Mouse (Mus musculus) spleen, adult 10 weeks (tissue): ENCODE measurements around the gene Mrpl34. TPM values are rescaled to one million over a fixed set of nuclear protein-coding genes. Genes with fewer than 3 reads are reported as not detected.

Experiments
- polyA plus RNA-seq: library from polyadenylated mRNA; stranded (reverse); fragments of 350-450 nt; fragmentation: Illumina TruSeq; extraction: RNeasy Lipid Tissue Mini Kit (QIAGEN cat#74804); gene quantifications from one replicate; pipeline ENCODE4 v1.2.3, GENCODE M21; 2015; ENCODE audit warnings: low replicate concordance; ENCODE audit not compliant: insufficient read depth

Gene Mrpl34
- polyA plus RNA-seq = 16.5 TPM

DNA sequence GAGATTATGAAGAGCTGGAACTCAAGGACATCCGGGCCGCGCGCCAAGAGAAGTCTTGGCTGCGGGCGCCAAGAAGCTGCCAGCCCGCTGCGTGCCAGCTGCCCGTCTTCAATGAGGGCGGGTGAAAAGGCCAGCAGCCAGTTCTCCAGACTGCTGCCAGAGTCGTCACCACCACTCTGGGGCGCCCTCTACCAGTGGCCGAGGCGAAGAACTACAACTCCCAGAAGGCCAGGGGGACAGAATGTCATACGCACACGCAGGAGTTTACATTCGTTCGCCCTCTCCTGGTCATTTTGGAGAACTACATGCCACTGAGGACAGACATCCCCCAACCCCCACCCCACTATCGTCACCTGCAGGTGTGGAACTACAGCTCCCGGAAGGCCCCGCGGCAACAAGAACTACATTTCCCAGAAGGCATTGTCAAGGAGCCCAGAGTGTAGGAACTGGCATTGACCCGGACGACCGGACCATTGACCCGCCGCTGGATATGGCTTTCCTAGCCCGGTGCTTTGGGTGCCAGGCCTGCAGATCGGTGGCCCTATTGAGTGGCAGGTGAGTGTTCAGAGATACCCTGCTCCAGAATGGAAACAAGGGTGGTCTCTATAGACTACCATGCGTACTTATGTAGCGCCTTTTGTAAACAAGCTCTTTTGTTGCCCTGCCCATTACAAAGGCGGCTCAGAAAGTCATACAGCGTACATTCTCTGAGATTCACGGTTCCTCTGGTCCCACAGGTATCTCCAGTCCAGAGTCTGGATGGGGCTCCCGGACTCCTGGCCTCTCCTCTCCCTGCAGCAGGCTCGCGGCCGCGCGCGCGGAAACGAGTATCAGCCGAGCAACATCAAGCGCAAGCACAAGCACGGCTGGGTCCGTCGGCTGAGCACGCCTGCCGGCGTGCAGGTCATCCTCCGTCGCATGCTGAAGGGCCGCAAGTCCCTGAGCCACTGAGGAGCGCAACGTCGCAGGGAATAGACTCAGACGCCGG lies at the start of gene Mrpl34:
Gene Mrpl34, plus strand, starts transcription at position 447 of the 988 bp plus-strand sequence.

DNA sequence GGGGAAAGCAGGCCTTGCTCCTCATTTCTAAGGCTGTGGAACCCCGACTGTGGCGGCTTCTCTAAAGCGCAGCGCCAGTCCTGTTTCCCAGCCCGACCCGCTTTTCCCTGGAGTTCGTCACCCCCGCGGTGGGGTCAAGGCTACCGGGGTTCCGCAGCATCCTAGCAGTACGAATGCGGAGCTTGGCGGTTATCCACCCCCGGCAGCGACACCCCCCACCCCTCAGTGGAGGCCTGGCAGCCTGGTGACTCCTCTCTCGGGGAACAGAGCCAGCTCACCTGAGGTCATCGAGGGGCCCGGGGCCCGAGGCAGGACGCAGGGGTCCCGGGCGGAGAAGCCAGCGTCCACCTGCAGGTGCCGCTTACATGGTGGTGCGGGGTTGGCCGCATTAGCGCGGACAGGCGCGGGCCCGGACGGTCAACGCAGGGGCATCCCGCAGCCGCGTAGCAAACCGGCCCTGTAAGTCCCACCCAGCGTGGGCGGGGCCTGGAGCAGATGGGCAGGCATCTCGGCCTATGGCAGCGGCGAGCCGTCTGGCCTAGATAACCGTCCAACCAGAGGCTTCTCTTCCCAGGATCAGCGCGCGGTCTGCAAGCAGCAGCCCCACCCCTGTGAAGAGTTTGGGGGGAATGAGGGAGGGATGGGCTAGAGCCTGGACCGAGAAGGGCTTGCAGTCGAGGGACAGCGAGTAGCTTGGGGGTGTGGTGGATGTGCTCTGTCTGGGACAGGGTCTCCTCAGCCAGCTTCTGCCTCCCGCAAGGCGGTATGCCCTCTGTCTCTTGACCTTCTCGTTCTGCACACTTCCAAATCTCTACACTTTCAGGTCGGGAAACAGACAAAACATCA lies 1.3 kb upstream of the Mrpl34 start, which contains the start of gene Abhd8:
Gene Abhd8, minus strand, starts transcription at position 468 of the 846 bp plus-strand sequence.

DNA sequence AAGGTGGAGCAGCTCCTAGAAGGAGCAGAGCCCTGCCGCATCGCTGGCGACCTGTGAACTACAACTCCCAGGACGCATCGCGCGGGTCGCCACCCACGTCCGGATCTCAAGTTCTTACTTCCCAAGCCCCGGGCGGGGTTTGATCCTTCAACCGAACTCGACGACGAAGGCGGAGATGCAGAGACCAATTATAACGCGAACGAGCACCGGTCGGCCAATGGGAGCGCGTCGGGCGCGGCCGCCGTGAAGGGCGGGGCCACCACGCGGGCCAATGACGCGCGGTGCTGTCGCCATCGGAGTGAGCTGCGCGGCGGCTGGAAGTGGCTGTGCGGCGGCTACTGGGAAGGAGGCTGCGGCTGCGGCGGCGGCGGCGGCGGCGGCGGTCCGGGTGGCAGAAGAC lies 4.2 kb downstream of the Mrpl34 start, which contains the start of gene Dda1:
Gene Dda1, plus strand, starts transcription at position 284 of the 400 bp plus-strand sequence.

DNA sequence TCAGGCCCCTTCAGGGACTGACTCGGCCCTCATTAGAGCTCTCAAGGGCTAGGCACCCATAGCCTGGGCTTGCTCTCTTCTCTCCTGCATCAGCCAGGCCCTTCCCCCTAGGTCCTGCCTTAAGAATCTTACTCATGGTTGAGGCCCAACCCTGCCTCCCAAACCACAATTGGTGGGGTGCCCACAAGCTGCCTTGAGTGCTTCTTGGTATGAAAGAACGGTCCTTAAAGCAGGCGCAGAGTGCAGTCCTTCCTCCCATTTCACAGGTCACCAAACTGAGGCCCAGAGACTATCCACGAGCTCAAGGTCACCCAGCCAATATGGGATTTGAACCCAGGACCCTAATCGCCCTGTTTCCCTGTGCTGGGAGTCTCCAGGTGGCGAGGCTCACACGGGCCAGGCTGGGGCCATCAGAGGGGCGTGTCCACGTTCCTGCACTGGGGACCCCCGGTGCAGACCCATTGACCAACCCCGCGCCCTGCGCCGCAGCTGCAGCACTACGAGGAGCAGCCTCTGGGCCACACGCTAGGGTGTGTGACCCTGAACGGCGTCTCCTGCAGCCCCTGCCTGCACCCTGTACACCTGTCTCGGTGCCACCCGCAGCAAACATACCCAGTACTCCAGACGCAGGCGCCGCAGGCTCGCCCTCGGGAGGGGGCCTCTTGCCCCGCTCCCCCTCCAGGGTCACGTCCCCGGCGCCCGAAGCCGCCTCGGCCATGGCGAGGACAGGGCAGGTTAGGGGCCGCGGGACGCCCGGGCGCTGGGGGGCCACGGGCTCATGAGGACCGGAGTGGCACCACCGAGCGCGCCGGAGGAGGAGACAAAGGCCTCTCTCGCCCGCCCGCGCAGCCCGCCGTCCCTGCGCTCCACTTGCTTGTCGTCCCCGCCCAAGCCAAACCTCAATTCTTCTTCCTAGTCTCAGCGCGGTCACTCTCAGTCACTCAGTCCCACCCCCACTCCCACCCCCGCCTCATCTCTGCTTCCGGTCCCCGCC lies 20.7 kb downstream of the Mrpl34 start, which contains the start of gene Ano8:
Gene Ano8, minus strand, starts transcription at position 822 of the 994 bp plus-strand sequence.

DNA sequence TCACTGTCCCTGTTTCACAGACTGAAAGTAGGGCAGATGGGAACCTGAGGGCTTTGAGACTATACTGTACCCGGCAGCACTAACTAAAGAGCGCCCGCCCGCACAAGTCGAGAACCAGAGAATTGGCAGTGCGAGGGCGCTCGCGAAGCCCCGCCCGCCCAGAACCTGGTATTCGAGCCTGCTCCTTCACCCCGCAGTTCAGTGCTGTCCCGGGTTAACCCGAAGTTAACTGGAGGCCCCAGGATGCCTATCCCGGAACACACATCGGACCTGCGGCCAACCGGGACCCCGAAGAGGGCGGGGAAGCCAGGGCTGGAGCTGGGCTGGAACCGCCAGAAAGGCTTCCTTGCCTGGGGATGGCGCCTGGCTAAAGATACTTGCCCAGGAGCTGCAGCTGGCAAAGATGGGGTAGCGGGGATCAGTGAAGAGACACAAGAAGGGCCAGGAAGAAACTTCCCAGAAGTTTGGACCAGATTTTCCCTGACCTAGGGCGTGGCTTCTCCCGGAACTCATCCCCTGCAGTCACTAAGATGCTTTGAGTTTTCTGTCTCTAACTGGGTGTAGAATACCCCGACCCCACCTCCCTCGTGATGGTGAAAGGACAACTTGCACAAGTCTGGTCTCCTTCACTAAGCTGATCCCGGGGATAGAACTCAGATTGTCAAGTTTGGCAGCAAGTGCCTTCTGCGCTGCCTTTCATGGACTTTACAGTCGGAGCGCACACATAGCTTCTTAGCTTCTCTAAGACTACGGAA lies 23.1 kb downstream of the Mrpl34 start, which contains the start of gene Gtpbp3:
Gene Gtpbp3, plus strand, starts transcription at position 413 of the 755 bp plus-strand sequence.

DNA sequence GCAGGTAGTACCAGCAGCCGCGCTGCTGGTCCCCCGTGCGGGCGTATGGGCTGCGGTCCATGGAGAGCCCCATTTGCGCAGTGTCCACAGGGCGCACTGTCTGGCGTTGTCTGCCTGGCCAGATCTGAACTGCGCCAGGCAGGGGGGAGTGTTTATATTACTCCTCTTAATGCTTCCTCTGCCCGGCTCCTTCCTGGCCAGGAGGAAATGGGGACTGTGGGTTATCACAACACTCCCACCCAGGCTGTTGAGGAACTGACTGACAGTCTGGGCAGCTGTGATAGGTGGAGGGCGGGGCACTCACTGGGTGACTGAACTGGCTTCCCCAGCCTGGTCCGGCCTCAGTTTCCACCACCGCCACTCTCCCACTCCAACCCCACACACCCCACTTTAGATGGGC lies 46.9 kb downstream of the Mrpl34 start, which contains the start of gene Plvap:
Gene Plvap, minus strand, starts transcription at position 109 of the 400 bp plus-strand sequence.

Other genes starting within 250 kb of the Mrpl34 start
- gene Myo9b, start 192.2 kb upstream of the Mrpl34 start, polyA plus RNA-seq = 52.8 TPM
- gene Haus8, start 192.0 kb upstream of the Mrpl34 start, polyA plus RNA-seq = 36.4 TPM
- 71.6 TPM for gene Use1, start 98.1 kb upstream of the Mrpl34 start, polyA plus RNA-seq
- gene Ocel1, start 93.7 kb upstream of the Mrpl34 start, polyA plus RNA-seq = 14.9 TPM
- gene Nr2f6, start 83.0 kb upstream of the Mrpl34 start, polyA plus RNA-seq = 9.6 TPM
- gene Ushbp1, start 69.2 kb upstream of the Mrpl34 start, polyA plus RNA-seq = 6.2 TPM
- 49.8 TPM for gene Babam1, start 68.1 kb upstream of the Mrpl34 start, polyA plus RNA-seq
- gene Ankle1, start 58.9 kb upstream of the Mrpl34 start, polyA plus RNA-seq = 4.1 TPM
- 5.3 TPM for gene Abhd8, start 1.3 kb upstream of the Mrpl34 start, polyA plus RNA-seq
- gene Dda1, start 4.2 kb downstream of the Mrpl34 start, polyA plus RNA-seq = 19.1 TPM
- gene Ano8, start 21.0 kb downstream of the Mrpl34 start, polyA plus RNA-seq = 5.8 TPM
- 8.0 TPM for gene Gtpbp3, start 23.1 kb downstream of the Mrpl34 start, polyA plus RNA-seq
- 52.6 TPM for gene Plvap, start 46.8 kb downstream of the Mrpl34 start, polyA plus RNA-seq
- gene Ccdc194, start 60.8 kb downstream of the Mrpl34 start, polyA plus RNA-seq = 0.12 TPM
- 78.7 TPM for gene Bst2, start 72.5 kb downstream of the Mrpl34 start, polyA plus RNA-seq
- 14.4 TPM for gene Mvb12a, start 78.0 kb downstream of the Mrpl34 start, polyA plus RNA-seq
- gene Tmem221, start 93.9 kb downstream of the Mrpl34 start, polyA plus RNA-seq = 4.2 TPM
- not detected for gene Nxnl1, start 101.6 kb downstream of the Mrpl34 start, polyA plus RNA-seq
- gene Slc27a1, start 103.9 kb downstream of the Mrpl34 start, polyA plus RNA-seq = 8.1 TPM
- gene Pgls, start 127.2 kb downstream of the Mrpl34 start, polyA plus RNA-seq = 13.8 TPM
- gene Fam129c, start 132.7 kb downstream of the Mrpl34 start, polyA plus RNA-seq = 96.5 TPM
- 124 TPM for gene Colgalt1, start 146.0 kb downstream of the Mrpl34 start, polyA plus RNA-seq
- gene Unc13a, start 206.8 kb downstream of the Mrpl34 start, polyA plus RNA-seq = 0.22 TPM
- 13.5 TPM for gene Jak3, start 211.3 kb downstream of the Mrpl34 start, polyA plus RNA-seq
- gene Insl3, start 224.3 kb downstream of the Mrpl34 start, polyA plus RNA-seq = 7.9 TPM
- gene B3gnt3, start 236.8 kb downstream of the Mrpl34 start, polyA plus RNA-seq = 4.4 TPM